Mouse (Mus musculus): Measurements from ENCODE around the gene Celf2. TPM values are rescaled to one million over a fixed set of nuclear protein-coding genes. Genes with fewer than 3 reads are reported as not detected.
A peak's percentile ranks its signal among the peaks of the same experiment; 100 is the strongest.

Gene Celf2
- polyA plus RNA-seq, 1 experiment from 2014 or later, result 191 TPM

DNA sequence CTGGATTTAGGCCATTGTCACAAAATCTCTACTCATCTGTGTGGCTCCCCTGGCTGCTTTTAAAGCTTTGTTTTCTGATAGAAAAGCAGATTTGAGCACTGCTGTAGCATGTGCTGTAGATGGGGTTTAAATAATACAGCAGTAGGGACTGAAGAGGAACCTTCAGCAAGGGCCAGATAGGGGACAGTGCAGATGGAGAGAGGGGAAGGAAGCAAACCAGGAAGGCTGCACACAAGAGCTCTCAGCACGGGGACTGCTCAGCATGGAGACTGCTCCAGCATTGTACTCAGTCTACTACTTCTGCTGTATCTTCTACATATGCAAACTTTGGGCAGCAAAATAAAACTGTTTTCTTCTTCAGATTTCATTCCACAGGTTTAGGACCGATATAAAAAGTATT lies 687.8 kb downstream of the Celf2 start:
- no peak overlapping the region for H3K4me2 ChIP-seq (ENCODE audit: low read length)
- peaks cover 9% of the 10 kb centered on the region; the same call in 1 of the 2 replicates for H3K4me1 ChIP-seq (ENCODE audit: control insufficient read depth, insufficient read depth, low read length)
- ATAC-seq (ENCODE audit: low FRiP score, low TSS enrichment), result no peak
- no peak overlapping the region; the same call in 1 of the 2 replicates for H3K27ac ChIP-seq (replicated peaks; ENCODE audit: low read depth, low read length)
- no peaks in the 10 kb centered on the region for H3K27me3 ChIP-seq (ENCODE audit: control insufficient read depth, insufficient read depth, low read length)
- 53% methylated on average over 2 of the region's 2 CpGs for WGBS
- H3K9ac ChIP-seq (replicated peaks; ENCODE audit: low read length), result no peak overlapping the region
- no peak for DNase-seq
- no peaks in the 10 kb centered on the region for H3K36me3 ChIP-seq (ENCODE audit: control insufficient read depth, insufficient read depth, low read length)
- H3K9me3 ChIP-seq (ENCODE audit: control insufficient read depth, low read length), result no peaks in the 10 kb centered on the region
- no peak overlapping the region for H3K4me3 ChIP-seq (replicated peaks; ENCODE audit: low read depth, low read length)

DNA sequence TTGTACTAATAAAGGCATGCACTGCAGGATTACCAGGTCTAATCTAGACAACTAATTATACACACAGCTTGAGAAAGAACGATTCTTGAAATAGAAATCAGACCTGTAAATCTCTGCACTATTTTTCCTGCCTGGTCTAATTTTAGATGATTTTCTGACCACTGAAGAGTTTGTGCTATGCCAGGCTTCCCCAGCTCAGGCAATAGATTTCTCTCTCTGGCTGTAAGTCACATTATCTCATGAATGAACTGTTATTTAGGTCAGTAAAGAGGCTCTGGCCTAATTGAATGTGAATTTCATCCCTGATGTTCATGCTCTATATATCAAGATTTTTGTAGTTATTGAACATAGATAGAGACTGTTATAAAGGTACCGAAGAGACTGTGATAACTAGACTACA lies 694.1 kb downstream of the Celf2 start:
- peaks cover 9% of the 10 kb centered on the region; the same call in 1 of the 2 replicates for H3K4me1 ChIP-seq (ENCODE audit: control insufficient read depth, insufficient read depth, low read length)
- no peaks in the 10 kb centered on the region for H3K27me3 ChIP-seq (ENCODE audit: control insufficient read depth, insufficient read depth, low read length)
- no peak overlapping the region for H3K27ac ChIP-seq (replicated peaks; ENCODE audit: low read depth, low read length)
- no peak overlapping the region for H3K9ac ChIP-seq (replicated peaks; ENCODE audit: low read length)
- H3K4me2 ChIP-seq (ENCODE audit: low read length), result no peak overlapping the region
- H3K4me3 ChIP-seq (replicated peaks; ENCODE audit: low read depth, low read length), result no peak overlapping the region
- DNase-seq, result no peak
- no peaks in the 10 kb centered on the region for H3K36me3 ChIP-seq (ENCODE audit: control insufficient read depth, insufficient read depth, low read length)
- WGBS, result 82% methylated on average over 2 of the region's 2 CpGs
- H3K9me3 ChIP-seq (ENCODE audit: control insufficient read depth, low read length), result no peaks in the 10 kb centered on the region
- ATAC-seq (ENCODE audit: low FRiP score, low TSS enrichment), result no peak

DNA sequence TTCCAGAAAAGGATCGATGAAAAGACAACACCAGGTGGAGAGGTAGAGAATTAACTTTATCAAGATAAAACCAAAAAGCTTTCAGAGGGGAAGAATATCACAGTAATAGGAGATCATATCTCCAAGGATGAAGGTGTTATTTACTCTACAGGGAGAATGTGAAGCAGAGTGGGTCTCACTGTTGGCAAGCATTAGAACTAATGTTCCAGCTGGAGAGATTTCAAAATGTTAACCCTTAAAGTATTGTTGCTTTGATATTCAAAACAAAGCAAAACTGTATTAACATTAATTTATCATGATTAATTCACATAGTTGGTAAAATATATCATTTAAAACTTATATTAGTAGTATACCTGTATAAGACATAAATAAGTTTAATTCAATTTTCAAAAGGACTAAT lies 700.6 kb downstream of the Celf2 start:
- Histone ChIP-seq H3K9me3 (ENCODE audit: control insufficient read depth, low read length) (no peaks in the 10 kb centered on the region), H3K9ac (replicated peaks; ENCODE audit: low read length) (no peak overlapping the region), H3K4me2 (ENCODE audit: low read length) (no peak overlapping the region), H3K4me3 (replicated peaks; ENCODE audit: low read depth, low read length) (no peak overlapping the region), H3K27me3 (ENCODE audit: control insufficient read depth, insufficient read depth, low read length) (no peaks in the 10 kb centered on the region), H3K4me1 (ENCODE audit: control insufficient read depth, insufficient read depth, low read length) (no peaks in the 10 kb centered on the region), H3K36me3 (ENCODE audit: control insufficient read depth, insufficient read depth, low read length) (no peaks in the 10 kb centered on the region), H3K27ac (replicated peaks; ENCODE audit: low read depth, low read length) (no peak overlapping the region)
- ATAC-seq (ENCODE audit: low FRiP score, low TSS enrichment) (no peak), DNase-seq (no peak)
- 90% methylated on average over 1 of the region's 1 CpGs for WGBS

DNA sequence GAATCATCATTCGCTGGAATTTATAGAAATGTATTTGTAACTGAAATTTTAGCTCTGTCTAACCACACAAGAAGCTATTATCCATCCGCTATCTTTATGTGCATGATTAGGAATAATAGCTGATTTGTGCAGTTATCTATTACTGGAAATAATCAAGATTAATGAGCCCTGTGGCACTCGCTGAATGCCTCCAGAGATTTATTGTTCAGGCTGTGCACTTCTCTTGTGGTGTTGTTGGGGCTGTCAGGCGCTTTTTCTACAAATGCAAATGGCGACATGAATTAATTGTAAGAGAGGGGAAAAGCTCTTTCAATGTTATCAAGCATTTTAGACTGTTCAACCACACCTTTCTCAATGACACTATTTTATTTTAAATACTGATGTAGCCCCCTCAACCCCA lies 712.6 kb downstream of the Celf2 start:
- H3K9ac ChIP-seq (replicated peaks; ENCODE audit: low read length), result no peak overlapping the region
- 0 out of 2 replicates have a peak, but pooled peaks cover 4% of the 10 kb centered on the region for H3K36me3 ChIP-seq (ENCODE audit: control insufficient read depth, insufficient read depth, low read length)
- DNase-seq (no peak), ATAC-seq (ENCODE audit: low FRiP score, low TSS enrichment) (no peak)
- no peaks in the 10 kb centered on the region for H3K9me3 ChIP-seq (ENCODE audit: control insufficient read depth, low read length)
- H3K27ac ChIP-seq (replicated peaks; ENCODE audit: low read depth, low read length), result no peak overlapping the region
- peaks cover 16% of the 10 kb centered on the region for H3K4me1 ChIP-seq (ENCODE audit: control insufficient read depth, insufficient read depth, low read length)
- 56% methylated on average over 5 of the region's 5 CpGs for WGBS
- no peak overlapping the region for H3K4me3 ChIP-seq (replicated peaks; ENCODE audit: low read depth, low read length)
- no peak overlapping the region for H3K4me2 ChIP-seq (ENCODE audit: low read length)
- H3K27me3 ChIP-seq (ENCODE audit: control insufficient read depth, insufficient read depth, low read length), result no peaks in the 10 kb centered on the region

DNA sequence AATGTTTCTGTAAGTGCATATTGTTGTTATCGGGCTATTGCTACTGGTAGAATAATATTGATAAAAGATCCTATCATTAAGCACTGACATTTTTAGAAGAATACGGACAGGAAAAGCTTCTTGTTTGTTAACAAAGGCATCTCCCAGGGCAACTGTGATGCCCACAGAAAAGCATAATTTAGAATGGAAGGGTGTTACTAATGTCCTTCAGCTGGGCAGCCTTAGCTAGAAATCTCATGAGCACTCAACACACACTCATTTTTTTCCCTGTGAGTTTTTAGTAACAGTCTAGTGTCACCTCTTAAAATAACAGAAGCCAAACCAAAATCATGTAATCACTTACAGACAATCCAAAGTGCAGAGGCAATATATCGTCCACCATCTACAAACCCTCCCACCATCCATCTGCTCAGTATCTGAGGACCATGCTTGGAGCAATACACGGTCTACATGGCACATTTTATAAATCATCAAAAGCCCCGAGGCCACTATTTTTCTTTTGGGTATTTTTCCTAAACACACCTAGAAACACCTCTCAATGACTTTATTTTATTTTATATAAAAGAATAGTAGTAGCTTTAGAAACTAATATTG lies 713.3 kb downstream of the Celf2 start:
- no peaks in the 10 kb centered on the region for H3K27me3 ChIP-seq (ENCODE audit: control insufficient read depth, insufficient read depth, low read length)
- H3K4me2 ChIP-seq (ENCODE audit: low read length), result no peak overlapping the region
- 0 out of 2 replicates have a peak, but pooled peaks cover 4% of the 10 kb centered on the region for H3K36me3 ChIP-seq (ENCODE audit: control insufficient read depth, insufficient read depth, low read length)
- H3K9ac ChIP-seq (replicated peaks; ENCODE audit: low read length), result no peak overlapping the region
- 56% methylated on average over 5 of the region's 5 CpGs for WGBS
- ATAC-seq (ENCODE audit: low FRiP score, low TSS enrichment), result no peak
- DNase-seq, result no peak
- no peak overlapping the region for H3K27ac ChIP-seq (replicated peaks; ENCODE audit: low read depth, low read length)
- peaks cover 17% of the 10 kb centered on the region for H3K4me1 ChIP-seq (ENCODE audit: control insufficient read depth, insufficient read depth, low read length)
- H3K9me3 ChIP-seq (ENCODE audit: control insufficient read depth, low read length), result no peaks in the 10 kb centered on the region
- H3K4me3 ChIP-seq (replicated peaks; ENCODE audit: low read depth, low read length), result no peak overlapping the region

DNA sequence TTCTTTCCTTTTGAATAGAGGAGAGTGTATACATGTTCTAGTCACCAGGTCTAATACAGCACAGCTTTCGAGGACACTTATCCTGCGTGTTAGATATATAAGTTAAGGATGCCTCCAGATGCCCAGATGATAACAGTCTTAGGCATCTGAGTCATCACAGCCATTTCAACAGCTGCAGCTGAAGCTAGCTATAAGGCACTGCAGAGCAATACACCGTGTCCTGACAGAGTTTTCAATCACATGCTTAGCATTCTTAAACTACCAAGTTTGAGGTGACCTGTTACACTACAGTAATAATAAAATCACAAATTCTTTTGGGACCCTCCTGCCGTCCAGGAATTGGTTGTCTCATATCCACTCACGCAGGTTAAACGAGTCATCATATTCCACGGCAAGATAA lies 714.5 kb downstream of the Celf2 start:
- H3K4me3 ChIP-seq (replicated peaks; ENCODE audit: low read depth, low read length), result no peak overlapping the region
- whole genome bisulfite sequencing, result 78% methylated on average over 7 of the region's 7 CpGs
- H3K27me3 ChIP-seq (ENCODE audit: control insufficient read depth, insufficient read depth, low read length), result no peaks in the 10 kb centered on the region
- no peak overlapping the region for H3K27ac ChIP-seq (replicated peaks; ENCODE audit: low read depth, low read length)
- no peak for DNase-seq
- no peak overlapping the region for H3K4me2 ChIP-seq (ENCODE audit: low read length)
- H3K9me3 ChIP-seq (ENCODE audit: control insufficient read depth, low read length), result no peaks in the 10 kb centered on the region
- ATAC-seq (ENCODE audit: low FRiP score, low TSS enrichment), result no peak
- H3K9ac ChIP-seq (replicated peaks; ENCODE audit: low read length), result no peak overlapping the region
- H3K36me3 ChIP-seq (ENCODE audit: control insufficient read depth, insufficient read depth, low read length), result 0 out of 2 replicates have a peak, but pooled peaks cover 4% of the 10 kb centered on the region
- peaks cover 21% of the 10 kb centered on the region for H3K4me1 ChIP-seq (ENCODE audit: control insufficient read depth, insufficient read depth, low read length)

DNA sequence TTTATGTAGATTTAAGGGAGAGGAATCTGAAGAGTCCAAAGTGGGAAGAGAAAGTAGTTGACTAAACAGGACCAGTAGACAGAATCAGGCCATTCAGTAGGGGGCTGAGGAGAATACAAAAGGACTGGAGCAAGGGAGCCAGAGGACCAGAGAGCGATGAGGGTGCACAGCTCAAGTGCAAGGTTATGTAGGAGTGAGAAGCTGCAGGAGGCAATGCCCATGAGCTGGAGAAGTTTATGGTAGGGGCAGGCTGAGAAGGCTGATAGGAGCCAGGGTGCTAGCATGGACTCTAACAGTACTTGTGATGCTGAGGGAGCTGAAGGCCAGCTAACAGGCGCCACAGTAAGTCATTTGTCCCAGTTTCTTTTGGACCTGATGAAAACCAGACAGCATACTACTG lies 718.5 kb downstream of the Celf2 start:
- no peak for DNase-seq
- Histone ChIP-seq H3K36me3 (ENCODE audit: control insufficient read depth, insufficient read depth, low read length) (0 out of 2 replicates have a peak, but pooled peaks cover 4% of the 10 kb centered on the region), H3K9ac (replicated peaks; ENCODE audit: low read length) (no peak overlapping the region), H3K4me2 (ENCODE audit: low read length) (no peak overlapping the region), H3K4me3 (replicated peaks; ENCODE audit: low read depth, low read length) (no peak overlapping the region), H3K9me3 (ENCODE audit: control insufficient read depth, low read length) (no peaks in the 10 kb centered on the region), H3K4me1 (ENCODE audit: control insufficient read depth, insufficient read depth, low read length) (peaks cover 6% of the 10 kb centered on the region; the same call in 1 of the 2 replicates), H3K27ac (replicated peaks; ENCODE audit: low read depth, low read length) (no peak overlapping the region), H3K27me3 (ENCODE audit: control insufficient read depth, insufficient read depth, low read length) (no peaks in the 10 kb centered on the region)
- WGBS, result 86% methylated on average over 2 of the region's 2 CpGs
- ATAC-seq (ENCODE audit: low FRiP score, low TSS enrichment), result no peak

DNA sequence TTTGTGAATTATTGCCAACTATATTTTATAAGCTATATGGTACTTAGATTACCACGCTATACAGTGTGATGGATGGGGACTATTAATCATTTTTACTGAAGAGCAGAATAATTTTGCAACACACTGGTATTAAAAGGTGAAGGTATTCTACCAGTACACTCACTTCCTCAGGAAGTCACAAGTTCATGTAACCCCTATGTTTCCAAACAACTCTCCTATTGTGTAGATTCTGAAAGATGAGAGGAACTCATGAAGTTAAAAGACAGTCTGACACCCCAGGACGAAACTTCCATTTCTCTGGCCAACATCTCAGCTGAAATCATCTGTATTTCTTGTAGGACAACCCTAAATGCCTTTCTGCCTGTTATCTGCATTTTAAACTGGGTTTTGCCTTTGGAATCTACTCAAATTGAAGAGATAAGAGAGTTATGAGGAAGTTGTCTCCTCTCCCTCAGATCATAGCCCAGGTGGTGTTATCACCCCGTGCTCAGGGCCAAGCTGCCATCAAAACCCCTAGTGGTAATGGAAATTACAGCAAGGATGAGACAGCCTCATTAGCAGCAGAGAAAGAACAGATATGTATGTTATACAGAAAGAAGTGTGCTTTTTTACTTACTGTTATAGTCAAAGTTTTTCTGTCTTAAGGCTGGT lies 722.7 kb downstream of the Celf2 start:
- Histone ChIP-seq H3K27me3 (ENCODE audit: control insufficient read depth, insufficient read depth, low read length) (no peaks in the 10 kb centered on the region), H3K4me2 (ENCODE audit: low read length) (no peak overlapping the region), H3K36me3 (ENCODE audit: control insufficient read depth, insufficient read depth, low read length) (no peaks in the 10 kb centered on the region), H3K4me1 (ENCODE audit: control insufficient read depth, insufficient read depth, low read length) (peaks cover 6% of the 10 kb centered on the region; the same call in 1 of the 2 replicates), H3K9ac (replicated peaks; ENCODE audit: low read length) (no peak overlapping the region), H3K27ac (replicated peaks; ENCODE audit: low read depth, low read length) (no peak overlapping the region), H3K4me3 (replicated peaks; ENCODE audit: low read depth, low read length) (no peak overlapping the region), H3K9me3 (ENCODE audit: control insufficient read depth, low read length) (no peaks in the 10 kb centered on the region)
- WGBS, result 84% methylated on average over 3 of the region's 3 CpGs
- DNase-seq (no peak), ATAC-seq (ENCODE audit: low FRiP score, low TSS enrichment) (no peak)

DNA sequence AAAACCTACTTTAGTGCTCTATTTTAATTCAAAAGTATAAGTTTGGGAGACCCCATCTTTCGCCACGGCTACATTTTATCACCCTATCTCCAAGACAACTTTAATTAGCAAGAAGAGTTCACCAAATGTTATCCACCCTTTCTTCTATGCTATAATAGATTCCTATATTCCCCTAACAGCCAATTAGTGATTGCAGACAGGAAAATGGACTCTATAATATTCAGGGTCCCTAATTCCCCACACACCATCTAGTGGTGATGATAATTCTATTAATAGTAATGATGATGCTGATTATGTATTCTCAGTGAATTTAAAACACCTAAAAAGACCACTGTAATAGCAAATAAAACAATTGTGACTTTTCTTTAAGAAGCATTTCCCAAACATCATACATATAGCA lies 739.1 kb downstream of the Celf2 start:
- DNase-seq (peak; percentile 53), ATAC-seq (ENCODE audit: low FRiP score, low TSS enrichment) (no peak; the same call in 1 of the 2 replicates)
- H3K9me3 ChIP-seq (ENCODE audit: control insufficient read depth, low read length), result no peaks in the 10 kb centered on the region

More for the DNA sequence above, 739.1 kb downstream of the Celf2 start:
- H3K27me3 ChIP-seq (ENCODE audit: control insufficient read depth, insufficient read depth, low read length), result no peaks in the 10 kb centered on the region
- peaks cover 3% of the 10 kb centered on the region; the same call in 1 of the 2 replicates for H3K36me3 ChIP-seq (ENCODE audit: control insufficient read depth, insufficient read depth, low read length)
- no peak overlapping the region for H3K4me3 ChIP-seq (replicated peaks; ENCODE audit: low read depth, low read length)
- no peak overlapping the region for H3K9ac ChIP-seq (replicated peaks; ENCODE audit: low read length)
- H3K4me2 ChIP-seq (ENCODE audit: low read length), result no peak overlapping the region
- 60% methylated on average over 2 of the region's 2 CpGs for WGBS
- H3K27ac ChIP-seq (replicated peaks; ENCODE audit: low read depth, low read length), result no peak overlapping the region
- H3K4me1 ChIP-seq (ENCODE audit: control insufficient read depth, insufficient read depth, low read length), result no peaks in the 10 kb centered on the region
